Mouse (Mus musculus) heart, adult 2 months (tissue): ENCODE measurements around the gene Ddx31. TPM values are rescaled to one million over a fixed set of nuclear protein-coding genes. Genes with fewer than 3 reads are reported as not detected.

ENCODE experiments used
- DNase-seq, 2 experiments: peaks; one replicate each; pipeline ENCODE4 v3.0.0; 2021
- H3K27ac ChIP-seq: fragments of 200-600 bp; 2 replicates; pipeline ENCODE4 v1.8.1; 2022
- H3K27me3 ChIP-seq: fragments of 200-500 bp; 2 replicates; pipeline ENCODE4 v1.6.1; 2012; ENCODE audit warnings: mild to moderate bottlenecking, low read length, inconsistent platforms, mixed read lengths; ENCODE audit not compliant: control insufficient read depth, insufficient read depth
- H3K36me3 ChIP-seq: fragments of 200-500 bp; 2 replicates; pipeline ENCODE4 v1.6.1; 2012; ENCODE audit warnings: low read length, inconsistent platforms; ENCODE audit not compliant: control insufficient read depth, insufficient read depth
- H3K4me1 ChIP-seq: fragments of 200-500 bp; 2 replicates; pipeline ENCODE4 v1.6.1; 2011; ENCODE audit warnings: low read length; ENCODE audit not compliant: control insufficient read depth, insufficient read depth
- H3K4me3 ChIP-seq: fragments of 200-600 bp; 2 replicates; pipeline ENCODE4 v1.8.1; 2022
- H3K79me2 ChIP-seq: fragments of 200-500 bp; replicated peaks from 2 replicates; pipeline ENCODE4 v1.6.1; 2012; ENCODE audit warnings: mild to moderate bottlenecking, inconsistent platforms, low read length, moderate library complexity, mixed read lengths; ENCODE audit not compliant: control insufficient read depth, insufficient read depth
- H3K9ac ChIP-seq: fragments of 200-500 bp; 2 replicates; pipeline ENCODE4 v1.6.1; 2012; ENCODE audit warnings: low read depth, mild to moderate bottlenecking, control low read depth, inconsistent platforms, low read length, mixed read lengths
- CTCF ChIP-seq: fragments of 200-600 bp; IDR thresholded peaks from 2 replicates; pipeline ENCODE4 v1.8.1; 2022; ENCODE audit warnings: antibody characterized with exemption, mild to moderate bottlenecking, moderate library complexity
- EP300 ChIP-seq: fragments of 200-500 bp; IDR thresholded peaks from 2 replicates; pipeline ENCODE4 v1.6.1; 2011; ENCODE audit warnings: low read depth, low read length, control low read depth; ENCODE audit not compliant: insufficient read depth
- POLR2A ChIP-seq: fragments of 200-500 bp; IDR thresholded peaks from 2 replicates; pipeline ENCODE4 v1.6.1; 2011; ENCODE audit warnings: mild to moderate bottlenecking, low read depth, low read length, control low read depth; ENCODE audit not compliant: insufficient read depth
- WGBS: fragments of 180-500 bp; shearing (Covaris S2); methylation state at CpG from one replicate; pipeline ENCODE4 v1.1.7; 2018; 5-methylcytosine and 5-hydroxymethylcytosine counted together
- intact Hi-C: fragments of 180-260 bp; cut with DNase I; formaldehyde crosslinking; loops from one replicate; pipeline ENCODE4 v1.15.1; 2025
- polyA plus RNA-seq: library from polyadenylated mRNA; depleted of rRNA; stranded (reverse); fragments of >200 nt; gene quantifications from 2 replicates; pipeline ENCODE4 v1.2.3, GENCODE M21; 2012
- total RNA-seq, 2 experiments: library from RNA; stranded (reverse); gene quantifications; 2 replicates each; pipeline ENCODE4 v1.2.3; 2021

The Ddx31 gene
- total and polyA plus RNA-seq, 3 experiments, result 1.5 to 4.5 (median 4.1) TPM

DNA sequence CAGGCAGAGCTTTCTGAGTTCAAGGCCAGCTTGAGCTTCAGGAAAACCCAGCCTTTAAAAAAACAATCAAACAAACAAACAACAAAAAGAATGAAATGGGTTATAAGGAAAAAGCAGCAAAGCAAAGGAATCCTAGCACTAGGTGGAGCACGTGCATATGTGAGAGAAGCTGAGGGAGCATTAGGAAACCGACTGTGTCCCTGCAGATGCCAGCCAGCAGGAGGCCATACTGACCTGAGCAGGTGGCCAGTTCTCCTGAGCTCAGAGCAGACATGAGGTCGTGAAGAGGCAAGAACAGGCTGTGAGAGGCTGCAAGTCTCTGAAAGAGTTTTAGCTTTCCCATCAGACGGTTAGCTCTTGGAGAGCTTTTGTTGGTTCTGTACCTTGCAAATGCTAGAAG lies 10.9 kb upstream of the Ddx31 start:
- H3K79me2 ChIP-seq, result 0 out of 2 replicates have a peak, but pooled peaks cover 2% of the 10 kb centered on the region
- intact Hi-C loops, result no loop called here
- H3K27ac ChIP-seq, result no peak overlapping the region
- no peak overlapping the region for H3K4me3 ChIP-seq
- H3K9ac ChIP-seq, result no peak overlapping the region
- 35% methylated on average over 4 of the region's 4 CpGs for WGBS
- H3K27me3 ChIP-seq, result no peaks in the 10 kb centered on the region
- TF ChIP-seq POLR2A (no peak), CTCF (peak; percentile 55)
- H3K36me3 ChIP-seq, result peaks cover 2% of the 10 kb centered on the region; the same call in 1 of the 2 replicates
- no peaks in the 10 kb centered on the region for H3K4me1 ChIP-seq
- peak in 1 of 2 experiments; percentile 5 for DNase-seq

DNA sequence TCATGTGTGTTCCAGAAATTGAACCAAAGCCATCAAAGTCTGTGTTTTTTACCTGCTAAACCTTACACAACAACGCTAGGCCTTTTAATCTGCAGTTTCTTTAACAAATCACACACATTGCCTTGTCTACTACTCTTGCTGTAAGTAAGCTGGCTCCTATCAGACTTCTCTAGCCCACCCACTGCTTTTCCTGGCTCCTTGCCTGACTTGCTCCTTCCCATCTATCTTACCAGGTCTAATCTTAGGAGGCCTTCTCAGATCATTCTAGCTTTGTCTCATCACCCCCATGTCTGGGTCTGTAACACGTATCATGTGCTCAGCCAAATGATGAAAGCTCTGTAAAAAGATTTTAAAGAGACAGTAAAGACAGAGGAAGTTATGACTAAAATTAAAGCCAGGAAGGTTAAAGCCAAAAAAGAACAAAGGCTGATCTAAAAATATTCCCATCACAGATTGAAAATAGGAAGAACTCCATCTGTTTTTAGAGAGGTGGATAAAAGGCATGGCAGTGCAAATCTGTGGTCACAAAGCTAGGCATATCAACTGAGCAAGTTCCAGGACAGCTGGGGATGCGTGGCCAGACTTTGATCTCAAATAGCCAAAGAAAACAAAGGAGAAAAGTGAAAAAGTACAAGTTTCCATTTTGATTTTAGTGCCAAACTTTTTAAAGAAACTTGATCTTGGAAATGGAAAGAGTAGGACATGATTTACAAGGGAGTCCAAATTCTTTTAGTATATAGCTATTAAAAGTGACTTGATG lies 3.8 kb upstream of the Ddx31 start:
- 25% methylated on average over 3 of the region's 3 CpGs for WGBS
- H3K27ac ChIP-seq, result peak overlapping the region; percentile 10; the same call in 1 of the 2 replicates
- no peak overlapping the region for H3K4me3 ChIP-seq
- no peak for TF ChIP-seq EP300
- intact Hi-C loops, result loop anchor here (10.0 kb wide), 1 partner anchor 218 kb away; the partner anchor contains the start of gene Cfap77
- H3K27me3 ChIP-seq, result no peaks in the 10 kb centered on the region
- H3K36me3 ChIP-seq, result peaks cover 9% of the 10 kb centered on the region
- no peak overlapping the region for H3K9ac ChIP-seq
- DNase-seq, result no peak
- peaks cover 4% of the 10 kb centered on the region for H3K4me1 ChIP-seq
- peaks cover 2% of the 10 kb centered on the region; the same call in 1 of the 2 replicates for H3K79me2 ChIP-seq

DNA sequence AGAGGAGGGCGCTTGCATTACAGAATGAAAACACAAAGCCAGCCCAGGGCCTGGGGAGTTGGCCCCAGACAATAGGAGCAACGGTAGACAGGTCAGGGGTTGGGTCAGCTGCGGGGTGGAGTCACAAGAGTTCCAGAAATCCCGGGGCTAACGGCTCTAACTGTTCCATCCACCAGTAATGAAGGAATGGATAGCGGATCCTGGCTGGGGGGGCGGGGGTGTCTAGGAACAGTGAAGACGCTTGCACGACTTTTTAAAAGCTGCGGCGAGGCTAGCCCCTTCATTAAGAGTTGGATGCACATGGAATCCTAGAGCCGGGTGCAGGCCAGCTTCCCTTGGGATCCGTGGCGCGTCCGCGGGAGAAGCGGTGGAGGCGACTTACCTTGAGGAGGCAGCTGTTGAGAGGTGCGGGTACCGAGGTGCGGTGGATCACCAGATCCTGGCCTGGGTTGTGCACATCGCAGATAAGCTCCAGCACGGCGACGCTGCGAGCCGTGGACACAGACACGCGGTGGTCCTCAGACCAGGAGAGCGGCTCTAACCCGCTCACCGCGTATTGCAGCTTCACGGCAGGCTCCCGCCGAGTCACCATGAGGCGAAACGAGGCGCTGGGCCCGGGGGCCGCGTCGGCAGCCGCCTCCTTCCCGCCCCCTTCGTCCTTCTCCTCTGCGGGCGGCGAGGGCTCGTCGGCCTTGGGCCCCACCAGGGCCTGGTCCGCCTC lies 545 bp upstream of the Ddx31 start:
- Histone ChIP-seq H3K9ac (peak overlapping the region; percentile 91), H3K27ac (peak overlapping the region; percentile 98), H3K36me3 (peaks cover 8% of the 10 kb centered on the region), H3K27me3 (no peaks in the 10 kb centered on the region), H3K4me3 (peak overlapping the region; percentile 100), H3K79me2 (no peaks in the 10 kb centered on the region; the same call in 1 of the 2 replicates), H3K4me1 (peaks cover 4% of the 10 kb centered on the region)
- under 1% methylated on average over 52 of the region's 53 CpGs for WGBS
- TF ChIP-seq POLR2A (no peak), CTCF (no peak), EP300 (no peak)
- DNase-seq, result peak; percentile 4 to 19
- intact Hi-C loops, result loop anchor here (5.0 to 10.0 kb wide), 4 partner anchors 73 to 285 kb away; partner anchors contain the start of genes Cfap77 and Setx

DNA sequence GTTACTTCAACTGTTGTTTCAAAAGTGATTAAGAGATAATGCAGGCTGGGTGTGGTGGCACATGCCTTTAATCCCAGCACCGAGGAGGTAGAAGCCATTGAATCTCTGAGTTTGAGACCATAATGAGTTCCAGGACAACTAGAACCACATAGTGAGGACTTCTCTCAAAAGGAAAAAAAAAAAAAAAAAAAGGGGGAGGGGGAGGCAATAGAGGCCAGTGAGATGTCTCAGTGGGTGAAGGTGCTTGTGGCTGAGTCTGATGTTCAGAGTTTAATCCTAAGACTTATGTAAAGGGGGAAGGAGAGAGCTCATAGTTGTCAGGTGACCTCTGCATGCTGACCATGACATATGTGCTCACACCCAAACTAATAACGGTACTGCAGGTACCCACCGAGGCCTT lies 1.8 kb downstream of the Ddx31 start:
- H3K36me3 ChIP-seq, result peaks cover 8% of the 10 kb centered on the region
- H3K27me3 ChIP-seq, result no peaks in the 10 kb centered on the region
- no peak overlapping the region for H3K27ac ChIP-seq
- intact Hi-C loops, result loop anchor here (5.0 to 10.0 kb wide), 3 partner anchors 70 to 283 kb away; partner anchors contain the start of gene Setx
- no peak for TF ChIP-seq EP300
- TF ChIP-seq POLR2A, result no peak
- no peak for TF ChIP-seq CTCF
- H3K4me3 ChIP-seq, result no peak overlapping the region
- 62% methylated on average over 3 of the region's 3 CpGs for WGBS
- no peak for DNase-seq
- H3K9ac ChIP-seq, result no peak overlapping the region
- H3K4me1 ChIP-seq, result peaks cover 1% of the 10 kb centered on the region; the same call in 1 of the 2 replicates
- no peaks in the 10 kb centered on the region; the same call in 1 of the 2 replicates for H3K79me2 ChIP-seq

DNA sequence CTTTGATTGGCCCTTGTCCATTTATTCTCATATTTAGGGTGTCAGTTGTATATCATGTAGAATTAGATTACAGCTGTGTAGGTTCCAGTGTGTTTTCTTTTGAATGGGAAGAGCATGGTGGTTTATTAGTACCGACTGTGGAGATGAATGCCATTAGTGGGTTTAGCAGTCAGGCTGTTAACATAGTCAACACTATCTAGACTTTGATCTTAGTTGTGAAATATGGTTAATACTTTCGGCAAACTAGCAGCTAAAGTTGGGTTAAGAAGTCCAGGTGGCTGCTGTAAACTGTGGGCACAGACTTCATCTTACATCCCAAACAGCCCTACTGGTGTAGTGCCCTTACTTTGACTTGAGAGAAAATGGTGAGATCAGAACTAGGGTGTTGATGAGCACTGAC lies 8.7 kb downstream of the Ddx31 start:
- H3K27me3 ChIP-seq, result no peaks in the 10 kb centered on the region
- no peak overlapping the region for H3K4me3 ChIP-seq
- H3K4me1 ChIP-seq, result no peaks in the 10 kb centered on the region
- no peak for TF ChIP-seq CTCF
- no peaks in the 10 kb centered on the region for H3K36me3 ChIP-seq
- no peak for DNase-seq
- H3K27ac ChIP-seq, result no peak overlapping the region
- H3K79me2 ChIP-seq, result no peaks in the 10 kb centered on the region; the same call in 1 of the 2 replicates
- WGBS, result 92% methylated on average over 2 of the region's 2 CpGs
- no peak overlapping the region for H3K9ac ChIP-seq
- intact Hi-C loops, result loop anchor here (10.0 kb wide), 1 partner anchor 276 kb away; the partner anchor contains the start of gene Setx

DNA sequence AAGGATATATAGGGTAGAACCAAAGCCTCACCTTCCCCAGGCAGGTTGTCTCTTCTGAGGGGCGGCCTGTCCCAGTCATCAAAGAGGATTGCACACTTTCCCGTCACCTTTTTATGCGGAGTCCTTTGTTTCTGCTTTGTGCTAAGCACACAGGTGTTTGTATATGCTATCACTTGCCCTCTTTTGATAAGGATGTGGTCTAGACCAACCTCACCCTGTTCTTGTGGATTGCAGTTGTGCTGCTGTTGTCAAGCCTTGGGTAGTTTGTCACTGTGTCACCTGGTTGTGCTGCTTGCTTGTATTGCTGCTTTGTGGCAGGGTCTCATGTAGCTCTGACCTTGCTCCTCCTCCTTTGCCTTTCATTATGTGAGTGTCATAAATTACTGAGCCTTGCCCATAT lies 12.4 kb downstream of the Ddx31 start:
- no peak overlapping the region for H3K4me3 ChIP-seq
- no peak for DNase-seq
- no peak overlapping the region for H3K9ac ChIP-seq
- TF ChIP-seq EP300 (no peak), POLR2A (no peak), CTCF (no peak)
- 89% methylated on average over 3 of the region's 3 CpGs for WGBS
- intact Hi-C loops, result no loop called here
- H3K79me2 ChIP-seq, result no peaks in the 10 kb centered on the region
- no peaks in the 10 kb centered on the region for H3K36me3 ChIP-seq
- no peaks in the 10 kb centered on the region for H3K27me3 ChIP-seq
- H3K4me1 ChIP-seq, result no peaks in the 10 kb centered on the region
- no peak overlapping the region for H3K27ac ChIP-seq
